ENCODE assay signal across 8 mouse cellular contexts in the genomic region with DNA sequence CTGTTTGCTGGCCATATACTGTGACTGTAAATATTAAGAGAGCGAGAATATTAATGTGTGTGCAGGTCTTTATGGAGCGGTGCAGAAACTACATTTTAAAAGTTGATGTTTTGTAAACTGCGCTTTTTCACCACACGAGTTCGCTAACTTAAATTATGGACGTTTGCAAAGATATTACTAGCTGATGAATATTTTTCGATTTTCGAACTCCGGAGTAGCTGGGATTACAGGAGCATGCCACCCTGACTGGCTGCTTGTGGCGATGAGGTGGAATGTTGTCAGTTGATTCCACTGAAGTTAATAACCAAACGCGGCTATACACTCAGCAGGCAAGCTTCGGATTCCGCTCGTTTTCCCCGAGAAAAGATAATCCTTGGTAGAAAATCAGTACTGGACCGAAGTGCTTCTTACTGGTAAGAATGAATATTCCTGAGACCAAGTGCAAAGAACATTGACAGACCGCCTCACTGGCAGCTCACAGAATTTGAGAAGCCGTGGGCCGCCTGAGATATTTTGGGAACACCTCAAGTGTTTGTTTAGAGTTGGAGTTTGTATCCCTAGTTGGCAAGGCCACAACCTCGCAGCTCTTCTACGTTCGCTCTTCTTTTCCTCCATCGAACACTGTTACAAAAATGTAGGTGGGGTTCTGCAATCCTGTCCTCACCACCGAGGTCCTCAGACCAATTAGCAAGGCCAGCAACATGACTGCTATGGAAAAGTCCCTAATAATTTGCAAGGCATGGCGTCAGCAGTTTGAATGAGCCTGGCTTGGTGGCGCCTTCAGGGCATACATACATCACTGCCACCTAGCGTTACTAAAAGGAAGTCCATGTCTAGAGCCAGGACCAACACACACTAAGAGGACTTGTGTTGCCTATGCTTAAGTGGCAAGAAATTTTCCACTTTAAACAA. TPM values are rescaled to one million over a fixed set of nuclear protein-coding genes. Genes with fewer than 3 reads are reported as not detected.
DNase-seq lines count a peak whose midpoint lies in the region; ATAC-seq lines count a peak whose summit lies in the region.

No protein-coding gene starts in this region.

- H3K4me2 ChIP-seq in embryonic facial prominence, embryonic 12.5 days (replicated peaks) = peak overlapping the region; percentile 73
- H3K4me2 ChIP-seq in midbrain, embryonic 11.5 days = peak overlapping the region; percentile 84

- no peak for ATAC-seq in embryonic facial prominence, embryonic 12.5 days (ENCODE audit: insufficient number of reproducible peaks, insufficient read depth, low FRiP score, low TSS enrichment)
- peak; percentile 57 for ATAC-seq in midbrain, embryonic 11.5 days (ENCODE audit: low FRiP score)

- DNase-seq in 416B (ENCODE audit: low read depth) = peak; percentile 93
- DNase-seq in adrenal gland, postnatal 25 days = peak; percentile 50
- peak; percentile 84 to 89 for DNase-seq in heart, adult 18-20 months
- DNase-seq in kidney, adult 11 months = peak; percentile 75
- DNase-seq in limb, embryonic 10.5 days (ENCODE audit: low spot score) = peak; percentile 68
- DNase-seq in midbrain, embryonic 11.5 days (ENCODE audit: low spot score, missing footprints) = peak; percentile 94
- peak; percentile 34 for DNase-seq in spleen, adult 12 weeks (ENCODE audit: low spot score)

- H3K9me3 ChIP-seq in embryonic facial prominence, embryonic 12.5 days = no peaks in the 10 kb centered on the region
- no peaks in the 10 kb centered on the region for H3K9me3 ChIP-seq in limb, embryonic 10.5 days (replicated peaks)
- H3K9me3 ChIP-seq in midbrain, embryonic 11.5 days (ENCODE audit: control insufficient read depth, low read length) = no peaks in the 10 kb centered on the region

- H3K4me3 ChIP-seq in embryonic facial prominence, embryonic 12.5 days = peak overlapping the region; percentile 66
- peak overlapping the region; percentile 67 for H3K4me3 ChIP-seq in limb, embryonic 10.5 days
- H3K4me3 ChIP-seq in midbrain, embryonic 11.5 days (ENCODE audit: low read depth, low read length) = peak overlapping the region; percentile 44

- H3K36me3 ChIP-seq in embryonic facial prominence, embryonic 12.5 days = no peaks in the 10 kb centered on the region
- no peaks in the 10 kb centered on the region for H3K36me3 ChIP-seq in limb, embryonic 10.5 days
- no peaks in the 10 kb centered on the region for H3K36me3 ChIP-seq in midbrain, embryonic 11.5 days (ENCODE audit: control insufficient read depth, insufficient read depth, low read length)

- H3K27ac ChIP-seq in embryonic facial prominence, embryonic 12.5 days = no peak overlapping the region
- peak overlapping the region; percentile 90 for H3K27ac ChIP-seq in limb, embryonic 10.5 days
- H3K27ac ChIP-seq in midbrain, embryonic 11.5 days (ENCODE audit: low read depth, low read length) = no peak overlapping the region

- H3K4me1 ChIP-seq in embryonic facial prominence, embryonic 12.5 days = no peaks in the 10 kb centered on the region
- H3K4me1 ChIP-seq in limb, embryonic 10.5 days = peaks cover 27% of the 10 kb centered on the region
- peaks cover 4% of the 10 kb centered on the region; the same call in 1 of the 2 replicates for H3K4me1 ChIP-seq in midbrain, embryonic 11.5 days (ENCODE audit: control insufficient read depth, insufficient read depth, low read length)

- peak overlapping the region; percentile 81; the same call in 1 of the 2 replicates for H3K9ac ChIP-seq in embryonic facial prominence, embryonic 12.5 days
- peak overlapping the region; percentile 54; the same call in 1 of the 2 replicates for H3K9ac ChIP-seq in midbrain, embryonic 11.5 days (ENCODE audit: low read length)

- 12% methylated on average over 28 of the region's 28 CpGs for WGBS in embryonic facial prominence, embryonic 12.5 days
- 14% methylated on average over 28 of the region's 28 CpGs for WGBS in limb, embryonic 10.5 days
- WGBS in midbrain, embryonic 11.5 days = 14% methylated on average over 28 of the region's 28 CpGs

- no peaks in the 10 kb centered on the region for H3K27me3 ChIP-seq in embryonic facial prominence, embryonic 12.5 days
- H3K27me3 ChIP-seq in limb, embryonic 10.5 days (ENCODE audit: low read depth, poor library complexity, severe bottlenecking) = no peaks in the 10 kb centered on the region
- no peaks in the 10 kb centered on the region for H3K27me3 ChIP-seq in midbrain, embryonic 11.5 days (ENCODE audit: control insufficient read depth, insufficient read depth, low read length)

RNA-seq across cellular contexts. Expression of gene Lrrk1, which starts 0.7 kb away (rescaled TPM):
- total RNA-seq in adrenal gland, postnatal 25 days (2021) = 16.6 and 18.5 TPM in 2 replicates
- 12.2 and 12.4 TPM in 2 replicates for polyA plus RNA-seq in embryonic facial prominence, embryonic 12.5 days (2016; fragmentation: Nextera tagmentation; extraction: Ambion mirVana)
- 10 to 100 TPM in 1 of 2 experiments, 1 to 10 TPM in 1; 9.6 to 10.1 TPM for total RNA-seq in heart, adult 18-20 months (2021)
- 8.1 and 10.2 TPM in 2 replicates for polyA plus RNA-seq in limb, embryonic 10.5 days (2016; fragmentation: Nextera tagmentation; extraction: Ambion mirVana)
- 2.5 and 2.9 TPM in 2 replicates for polyA plus RNA-seq in midbrain, embryonic 11.5 days (2014; fragmentation: Nextera tagmentation; extraction: Ambion mirVana)

RNA-seq across cellular contexts. Expression of gene Gm10974, which starts 23.2 kb away (rescaled TPM):
- not detected in 2 replicates for total RNA-seq in adrenal gland, postnatal 25 days (2021)
- not detected in 2 replicates for polyA plus RNA-seq in embryonic facial prominence, embryonic 12.5 days (2016; fragmentation: Nextera tagmentation; extraction: Ambion mirVana)
- not detected for total RNA-seq in heart, adult 18-20 months (2021)
- not detected in 2 replicates for polyA plus RNA-seq in limb, embryonic 10.5 days (2016; fragmentation: Nextera tagmentation; extraction: Ambion mirVana)
- polyA plus RNA-seq in midbrain, embryonic 11.5 days (2014; fragmentation: Nextera tagmentation; extraction: Ambion mirVana) = not detected in 2 replicates

RNA-seq across cellular contexts. Expression of gene Aldh1a3, which starts 38.4 kb away (rescaled TPM):
- total RNA-seq in adrenal gland, postnatal 25 days (2021) = 6.1 and 10.9 TPM in 2 replicates
- polyA plus RNA-seq in embryonic facial prominence, embryonic 12.5 days (2016; fragmentation: Nextera tagmentation; extraction: Ambion mirVana) = 39.5 and 56.9 TPM in 2 replicates
- 1 to 10 TPM in 1 of 2 experiments, under 1 TPM in 1; 0.84 to 1.1 TPM for total RNA-seq in heart, adult 18-20 months (2021)
- 1.1 and 1.5 TPM in 2 replicates for polyA plus RNA-seq in limb, embryonic 10.5 days (2016; fragmentation: Nextera tagmentation; extraction: Ambion mirVana)
- 0.41 and 0.72 TPM in 2 replicates for polyA plus RNA-seq in midbrain, embryonic 11.5 days (2014; fragmentation: Nextera tagmentation; extraction: Ambion mirVana)

Comparison
In these comparisons a context has a peak if more than half of its experiments do, and no peak if none do; other contexts are left out.
1. DNase-seq: peak in every context shown above with its lines; median percentile 94 in midbrain, embryonic 11.5 days; 93 in 416B; 86 in heart, adult 18-20 months; 75 in kidney, adult 11 months; 68 in limb, embryonic 10.5 days; 50 in adrenal gland, postnatal 25 days; 34 in spleen, adult 12 weeks.
2. RNA of gene Aldh1a3, which starts 38.4 kb away (polyA plus RNA-seq): 39.5 to 56.9 TPM in embryonic facial prominence, embryonic 12.5 days; 1.1 to 1.5 TPM in limb, embryonic 10.5 days and 0.41 to 0.72 TPM in midbrain, embryonic 11.5 days; every median in the first group is over 10 times any median in the second.
3. Peak in every context shown above with its lines, with median percentiles within 50 percentile points of each other: H3K4me3 ChIP-seq.